Mouse (Mus musculus): ENCODE measurements around the gene Wdr13. TPM values are rescaled to one million over a fixed set of nuclear protein-coding genes. Genes with fewer than 3 reads are reported as not detected.
"Not testable (repeated sequence)": the region's sequence is repeated elsewhere in the genome, so short reads cannot be mapped to it uniquely, and the experiment has no call there.

Gene Wdr13
- polyA plus RNA-seq, 1 experiment: 78.2 TPM

DNA sequence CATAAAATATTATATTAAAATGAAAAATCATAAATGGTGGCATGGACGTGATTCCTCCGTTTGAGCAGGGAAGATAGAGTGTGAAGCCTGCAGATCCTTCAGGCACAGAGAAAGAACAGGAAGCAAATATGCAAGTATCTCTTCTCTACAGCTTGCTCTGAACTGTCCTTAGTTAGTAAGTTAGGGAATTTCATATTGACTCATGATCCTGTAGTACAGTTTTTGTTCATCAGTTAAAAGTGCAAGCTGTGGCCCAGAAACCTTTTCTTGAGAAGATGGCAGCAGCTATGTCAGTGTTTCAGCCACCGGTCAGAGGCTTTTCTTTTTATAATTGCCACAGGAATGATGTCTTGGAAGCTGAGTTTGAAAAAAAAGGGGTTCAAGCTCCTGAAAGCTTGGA is 27.7 kb downstream of the Wdr13 start:
- no peak for TF ChIP-seq CTCF (IDR thresholded peaks at IDR 0.05; ENCODE audit: control insufficient read depth, insufficient read depth, insufficient replicate concordance, low read depth, low read length)
- no peak for TF ChIP-seq POLR2A (IDR thresholded peaks at IDR 0.05; ENCODE audit: control insufficient read depth, low read depth, low read length)
- no peaks in the 10 kb centered on the region for H3K27me3 ChIP-seq (ENCODE audit: control insufficient read depth, insufficient read depth, low read length)
- H3K4me1 ChIP-seq (ENCODE audit: control insufficient read depth, insufficient read depth, low read length): no peaks in the 10 kb centered on the region
- no peaks in the 10 kb centered on the region for H3K36me3 ChIP-seq (ENCODE audit: control insufficient read depth, insufficient read depth, low read length)
- H3K4me3 ChIP-seq (ENCODE audit: control insufficient read depth, low read depth, low read length): no peak overlapping the region
- H3K27ac ChIP-seq (ENCODE audit: control insufficient read depth, insufficient read depth, low read depth, low read length): no peak overlapping the region

DNA sequence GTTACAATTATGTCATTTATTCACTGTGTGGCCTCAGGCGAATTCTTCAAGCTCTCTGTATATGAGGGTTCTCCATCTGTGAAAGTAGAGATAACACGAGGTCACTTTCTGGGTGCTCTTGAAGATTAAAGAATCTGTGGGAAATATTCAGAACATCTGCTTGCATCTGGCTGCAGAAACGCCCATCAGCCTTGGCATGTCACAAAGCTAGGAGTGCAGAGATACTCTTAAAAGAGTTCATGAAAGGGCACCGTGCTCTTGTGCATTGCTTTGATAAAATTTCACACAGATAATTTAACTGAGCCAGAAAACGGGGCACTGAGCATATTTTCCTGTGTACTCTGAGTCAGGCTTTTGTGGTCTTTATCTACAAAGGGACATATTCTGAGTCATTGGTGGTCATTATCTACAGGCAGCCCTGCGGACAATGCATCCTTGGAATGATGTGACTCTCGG is 30.5 kb downstream of the Wdr13 start:
- Histone ChIP-seq H3K4me3 (ENCODE audit: control insufficient read depth, low read depth, low read length) (no peak overlapping the region), H3K27ac (ENCODE audit: control insufficient read depth, insufficient read depth, low read depth, low read length) (no peak overlapping the region), H3K36me3 (ENCODE audit: control insufficient read depth, insufficient read depth, low read length) (no peaks in the 10 kb centered on the region), H3K27me3 (ENCODE audit: control insufficient read depth, insufficient read depth, low read length) (no peaks in the 10 kb centered on the region), H3K4me1 (ENCODE audit: control insufficient read depth, insufficient read depth, low read length) (no peaks in the 10 kb centered on the region)
- no peak for TF ChIP-seq POLR2A (IDR thresholded peaks at IDR 0.05; ENCODE audit: control insufficient read depth, low read depth, low read length)
- TF ChIP-seq CTCF (IDR thresholded peaks at IDR 0.05; ENCODE audit: control insufficient read depth, insufficient read depth, insufficient replicate concordance, low read depth, low read length): no peak

DNA sequence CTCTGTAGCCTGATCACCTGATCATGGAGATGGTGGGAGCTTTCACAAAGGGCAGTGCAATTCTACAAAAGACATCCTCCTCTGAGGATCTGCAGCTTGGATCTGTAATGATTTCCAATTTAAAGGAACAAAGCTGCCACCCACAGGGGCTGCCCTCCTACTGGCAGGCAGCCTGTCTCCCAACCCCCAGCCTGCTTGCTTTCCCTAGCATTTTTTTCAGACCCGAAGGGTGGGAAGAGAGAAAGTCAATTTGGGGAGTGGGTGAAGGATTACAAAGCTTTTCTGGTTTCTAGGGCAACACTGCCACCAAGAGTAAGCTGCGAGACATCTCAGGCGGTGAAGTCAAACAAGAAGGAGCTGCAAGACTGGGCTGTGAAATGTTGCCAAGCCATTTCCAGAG is 31.7 kb downstream of the Wdr13 start:
- Histone ChIP-seq H3K4me1 (ENCODE audit: control insufficient read depth, insufficient read depth, low read length) (no peaks in the 10 kb centered on the region), H3K27ac (ENCODE audit: control insufficient read depth, insufficient read depth, low read depth, low read length) (no peak overlapping the region), H3K4me3 (ENCODE audit: control insufficient read depth, low read depth, low read length) (no peak overlapping the region), H3K36me3 (ENCODE audit: control insufficient read depth, insufficient read depth, low read length) (no peaks in the 10 kb centered on the region), H3K27me3 (ENCODE audit: control insufficient read depth, insufficient read depth, low read length) (no peaks in the 10 kb centered on the region)
- TF ChIP-seq CTCF (IDR thresholded peaks at IDR 0.05; ENCODE audit: control insufficient read depth, insufficient read depth, insufficient replicate concordance, low read depth, low read length) (no peak), POLR2A (IDR thresholded peaks at IDR 0.05; ENCODE audit: control insufficient read depth, low read depth, low read length) (no peak)

DNA sequence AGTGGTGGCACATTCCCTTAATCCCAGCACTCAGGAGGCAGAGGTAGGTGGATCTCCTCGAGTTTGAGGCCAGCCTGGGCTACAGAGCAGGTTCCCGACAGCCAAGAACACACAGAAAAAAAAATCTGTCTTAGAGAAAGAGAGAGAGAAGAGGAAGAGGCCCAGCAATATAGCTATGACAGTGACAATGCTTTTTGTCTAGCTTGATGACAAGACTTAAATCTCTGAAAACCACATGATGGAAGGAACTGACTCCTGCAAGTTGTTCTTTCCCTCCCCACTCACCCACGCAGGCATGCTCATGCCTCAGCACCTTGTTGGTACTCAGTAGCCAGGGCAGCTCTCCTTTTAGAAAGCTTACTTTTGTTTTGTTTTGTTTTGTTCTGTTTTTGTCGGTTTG is 33.3 kb downstream of the Wdr13 start:
- no peak overlapping the region for H3K27ac ChIP-seq (ENCODE audit: control insufficient read depth, insufficient read depth, low read depth, low read length)
- no peaks in the 10 kb centered on the region for H3K36me3 ChIP-seq (ENCODE audit: control insufficient read depth, insufficient read depth, low read length)
- H3K4me3 ChIP-seq (ENCODE audit: control insufficient read depth, low read depth, low read length): no peak overlapping the region
- H3K4me1 ChIP-seq (ENCODE audit: control insufficient read depth, insufficient read depth, low read length): no peaks in the 10 kb centered on the region
- H3K27me3 ChIP-seq (ENCODE audit: control insufficient read depth, insufficient read depth, low read length): no peaks in the 10 kb centered on the region
- TF ChIP-seq CTCF (IDR thresholded peaks at IDR 0.05; ENCODE audit: control insufficient read depth, insufficient read depth, insufficient replicate concordance, low read depth, low read length) (no peak), POLR2A (IDR thresholded peaks at IDR 0.05; ENCODE audit: control insufficient read depth, low read depth, low read length) (no peak)

DNA sequence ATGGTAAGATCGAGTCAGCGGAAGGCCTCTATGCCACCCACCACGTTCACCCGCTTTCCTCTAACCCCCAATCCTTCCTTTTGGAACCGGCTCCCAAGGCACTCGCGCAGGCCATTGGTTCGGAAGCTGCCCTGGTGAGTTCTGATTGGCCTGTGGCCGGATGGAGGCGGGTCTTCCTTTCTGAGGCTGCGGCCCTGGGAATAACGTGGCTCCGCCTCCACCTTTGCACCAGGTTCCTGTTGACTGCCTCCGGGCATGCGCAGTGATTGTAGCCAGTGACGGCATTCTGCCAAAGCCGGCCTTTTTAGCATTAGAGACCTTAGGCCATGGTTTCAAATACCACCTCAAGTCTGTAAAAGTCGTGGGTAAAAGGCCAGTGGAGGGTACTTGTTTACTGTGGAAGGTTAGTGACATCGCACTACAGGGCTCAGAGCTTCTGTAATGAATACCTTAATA is 35.9 kb downstream of the Wdr13 start:
- TF ChIP-seq POLR2A (IDR thresholded peaks at IDR 0.05; ENCODE audit: control insufficient read depth, low read depth, low read length) (no peak), CTCF (IDR thresholded peaks at IDR 0.05; ENCODE audit: control insufficient read depth, insufficient read depth, insufficient replicate concordance, low read depth, low read length) (no peak)
- H3K4me1 ChIP-seq (ENCODE audit: control insufficient read depth, insufficient read depth, low read length): no peaks in the 10 kb centered on the region

DNA sequence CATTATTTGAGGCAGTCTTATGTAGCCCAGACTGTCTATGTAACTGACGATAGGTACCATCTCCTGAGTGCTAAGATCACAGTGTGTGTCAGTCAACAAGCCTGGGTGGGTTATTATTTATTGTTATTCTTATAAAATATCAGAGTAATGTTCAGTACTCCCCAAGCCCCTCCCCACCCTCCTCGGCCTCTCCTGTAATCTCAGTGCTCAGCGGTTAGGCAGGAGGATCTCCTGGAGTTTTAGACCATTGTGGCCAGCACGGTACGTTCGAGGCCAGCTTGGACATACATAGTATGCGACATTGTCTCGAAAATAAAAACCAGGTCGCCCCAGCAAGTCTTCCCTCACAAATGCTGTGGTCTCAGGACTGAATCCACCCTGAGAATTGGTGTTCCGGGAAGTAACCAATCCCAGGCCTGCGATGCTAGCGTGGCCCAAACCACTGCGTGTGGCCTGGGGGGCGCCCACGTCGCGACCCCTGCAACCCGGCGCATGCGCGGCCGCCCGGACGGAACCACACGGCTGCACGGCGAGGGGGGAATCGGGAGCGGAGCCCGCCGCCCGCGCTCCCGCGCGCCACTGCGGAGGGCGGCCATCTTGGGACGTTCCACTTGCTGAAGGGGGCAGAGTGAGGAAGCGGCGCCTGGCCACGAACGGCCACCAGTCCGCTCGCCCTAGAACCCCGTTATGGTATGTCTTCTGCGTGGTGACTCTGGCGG is 36.5 kb downstream of the Wdr13 start:
- H3K4me3 ChIP-seq (ENCODE audit: control insufficient read depth, low read depth, low read length): peak overlapping the region; percentile 65
- peak overlapping the region; percentile 81 for H3K27ac ChIP-seq (ENCODE audit: control insufficient read depth, insufficient read depth, low read depth, low read length)
- not testable (repeated sequence) for H3K4me1 ChIP-seq (ENCODE audit: control insufficient read depth, insufficient read depth, low read length); H3K36me3 ChIP-seq (ENCODE audit: control insufficient read depth, insufficient read depth, low read length); H3K27me3 ChIP-seq (ENCODE audit: control insufficient read depth, insufficient read depth, low read length)

More for the DNA sequence above, 35.9 kb downstream of the Wdr13 start:
- Histone ChIP-seq H3K27me3 (ENCODE audit: control insufficient read depth, insufficient read depth, low read length) (no peaks in the 10 kb centered on the region), H3K27ac (ENCODE audit: control insufficient read depth, insufficient read depth, low read depth, low read length) (peak overlapping the region; percentile 81), H3K4me3 (ENCODE audit: control insufficient read depth, low read depth, low read length) (peak overlapping the region; percentile 65), H3K36me3 (ENCODE audit: control insufficient read depth, insufficient read depth, low read length) (no peaks in the 10 kb centered on the region)

DNA sequence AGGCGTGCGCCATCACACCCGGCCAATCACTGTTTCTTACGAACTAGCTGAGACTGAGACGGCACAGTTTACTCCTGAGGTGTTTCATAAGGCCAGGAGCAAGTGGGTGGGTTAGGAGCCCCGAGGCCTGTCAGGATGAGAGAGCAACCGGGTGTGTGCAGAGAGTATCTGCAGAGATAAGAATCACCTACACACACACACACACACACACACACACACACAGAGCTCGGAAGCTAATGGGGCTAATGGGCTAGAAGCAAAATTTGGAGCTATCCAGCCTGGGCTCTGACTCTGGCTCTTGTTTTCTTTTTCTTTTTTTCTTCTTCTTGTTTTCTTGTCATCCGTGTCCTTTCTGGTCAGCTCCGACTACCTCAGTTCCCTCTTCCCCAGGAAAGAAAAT is 37.1 kb downstream of the Wdr13 start:
- Histone ChIP-seq H3K4me1 (ENCODE audit: control insufficient read depth, insufficient read depth, low read length) (no peaks in the 10 kb centered on the region), H3K27ac (ENCODE audit: control insufficient read depth, insufficient read depth, low read depth, low read length) (no peak overlapping the region), H3K27me3 (ENCODE audit: control insufficient read depth, insufficient read depth, low read length) (no peaks in the 10 kb centered on the region), H3K36me3 (ENCODE audit: control insufficient read depth, insufficient read depth, low read length) (no peaks in the 10 kb centered on the region), H3K4me3 (ENCODE audit: control insufficient read depth, low read depth, low read length) (no peak overlapping the region)
- TF ChIP-seq CTCF (IDR thresholded peaks at IDR 0.05; ENCODE audit: control insufficient read depth, insufficient read depth, insufficient replicate concordance, low read depth, low read length) (no peak), POLR2A (IDR thresholded peaks at IDR 0.05; ENCODE audit: control insufficient read depth, low read depth, low read length) (no peak)

DNA sequence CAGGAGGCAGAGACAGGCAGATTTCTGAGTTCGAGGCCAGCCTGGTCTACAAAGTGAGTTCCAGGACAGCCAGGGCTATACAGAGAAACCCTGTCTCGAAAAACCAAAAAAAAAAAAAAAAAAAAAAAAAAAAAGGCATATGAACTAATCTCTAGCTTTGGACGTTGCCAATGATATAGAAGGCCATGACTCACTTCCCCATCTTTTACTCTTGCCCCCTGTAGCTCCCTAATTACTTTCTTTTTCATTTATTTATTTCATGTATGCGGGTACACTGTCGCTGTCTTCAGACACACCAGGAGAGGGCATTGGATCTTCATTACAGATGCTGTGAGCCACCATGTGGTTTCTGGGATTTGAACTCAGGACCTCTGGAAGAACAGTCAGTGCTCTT is 41.7 kb downstream of the Wdr13 start:
- H3K36me3 ChIP-seq (ENCODE audit: control insufficient read depth, insufficient read depth, low read length); H3K4me3 ChIP-seq (ENCODE audit: control insufficient read depth, low read depth, low read length); H3K27me3 ChIP-seq (ENCODE audit: control insufficient read depth, insufficient read depth, low read length); H3K4me1 ChIP-seq (ENCODE audit: control insufficient read depth, insufficient read depth, low read length); H3K27ac ChIP-seq (ENCODE audit: control insufficient read depth, insufficient read depth, low read depth, low read length): not testable (repeated sequence)

All from testis, adult 2 months (tissue).